Mouse (Mus musculus) kidney, postnatal 4 days (tissue): ENCODE data around the gene Klk1b11.
A peak's percentile ranks its signal among the peaks of the same experiment; 100 is the strongest.
"Not testable (repeated sequence)": the region's sequence is repeated elsewhere in the genome, so short reads cannot be mapped to it uniquely, and the experiment has no call there.

Source experiments
- DNase-seq, 2 experiments: peaks; one replicate each; pipeline ENCODE4 v3.0.0; 2021; ENCODE audit warnings: mixed read lengths in 2 of 2

Gene Klk1b11

GRCm38 (mm10) chr7:43995577-43995976, at the start of gene Klk1b11:
Klk1b11 (plus strand) TSS chr7:43995877.
- DNase-seq = not testable (repeated sequence)

- no peak for DNase-seq
Measured at GRCm38 (mm10) chr7:43950364-43950763, 45.3 kb upstream of the Klk1b11 start, which contains the start of gene Klk1b8. Klk1b8 (plus strand) TSS chr7:43950664.

GRCm38 (mm10) chr7:43952703-43953102, 43.0 kb upstream of the Klk1b11 start:
- peak; percentile 7 to 35 for DNase-seq

GRCm38 (mm10) chr7:43966451-43966850, 29.2 kb upstream of the Klk1b11 start, which contains the start of gene Klk1b1:
Klk1b1 (plus strand) TSS chr7:43966751.
- no peak for DNase-seq

GRCm38 (mm10) chr7:43967058-43967457, 28.6 kb upstream of the Klk1b11 start:
- no peak for DNase-seq

- no peak for DNase-seq
Measured at GRCm38 (mm10) chr7:43967612-43968011, 28.1 kb upstream of the Klk1b11 start.

GRCm38 (mm10) chr7:43975761-43976160, 19.9 kb upstream of the Klk1b11 start, which contains the start of gene Klk1b9:
Klk1b9 (plus strand) TSS chr7:43976061.
- not testable (repeated sequence) for DNase-seq

GRCm38 (mm10) chr7:43985657-43986056, 10.0 kb upstream of the Klk1b11 start:
- no peak for DNase-seq

GRCm38 (mm10) chr7:43994821-43995220, 856 bp upstream of the Klk1b11 start:
- DNase-seq = not testable (repeated sequence)

- no peak for DNase-seq
Measured at GRCm38 (mm10) chr7:44004847-44005246, 9.2 kb downstream of the Klk1b11 start.

GRCm38 (mm10) chr7:44011868-44012267, 16.2 kb downstream of the Klk1b11 start, which contains the start of gene Klk1b26:
Klk1b26 (plus strand) TSS chr7:44012168.
- not testable (repeated sequence) for DNase-seq

- not testable (repeated sequence) for DNase-seq
Measured at GRCm38 (mm10) chr7:44014666-44015065, 19.0 kb downstream of the Klk1b11 start.

GRCm38 (mm10) chr7:44015071-44015470, 19.4 kb downstream of the Klk1b11 start:
- DNase-seq = no peak
